In the genomic region with DNA sequence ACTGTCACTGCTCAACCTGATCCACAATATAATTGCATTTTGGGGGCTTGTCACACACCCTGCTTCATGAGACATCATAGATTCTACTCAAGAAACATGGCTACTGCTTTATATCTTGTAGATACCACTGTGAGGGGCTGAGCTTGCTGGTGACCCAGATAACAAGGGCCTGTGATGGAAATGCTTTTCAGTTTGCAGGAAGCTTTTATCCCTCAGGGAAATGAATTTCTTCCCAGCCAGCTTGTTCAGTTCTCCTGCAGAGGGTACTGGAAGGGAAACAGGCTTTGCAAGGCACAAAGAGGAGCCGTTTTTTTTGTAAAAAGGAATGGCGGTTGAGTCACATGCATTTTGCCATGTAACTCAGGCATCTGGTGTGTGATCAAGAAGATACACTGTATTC, we compare ENCODE assay signal across 24 mouse cellular contexts.
"Had no signal": no experiment of that assay in that cellular context is flagged by ENCODE, and none has a peak within 500 bp of the region (broad histone marks: within the 10 kb centered on the region; RNA-seq: fewer than 3 reads in every experiment).

No protein-coding gene starts in this region.

- H3K27ac ChIP-seq: gastrocnemius, adult 2 months; heart, adult 2 months; hindbrain, embryonic 10.5 days; hindbrain, embryonic 12.5 days; hindbrain, embryonic 14.5 days; layer of hippocampus, adult 2 months; left cerebral cortex, adult 2 months; limb, embryonic 10.5 days; limb, embryonic 12.5 days had no signal

- H3K9me3 ChIP-seq: heart, embryonic 12.5 days; hindbrain, embryonic 10.5 days; hindbrain, embryonic 12.5 days; limb, embryonic 10.5 days; limb, embryonic 12.5 days had no signal

- H3K9ac ChIP-seq: heart, embryonic 12.5 days; hindbrain, embryonic 12.5 days; hindbrain, embryonic 14.5 days; limb, embryonic 12.5 days had no signal

- H3K27me3 ChIP-seq: heart, embryonic 12.5 days; hindbrain, embryonic 12.5 days; limb, embryonic 12.5 days had no signal

- H3K4me1 ChIP-seq: heart, embryonic 12.5 days; hindbrain, embryonic 10.5 days; hindbrain, embryonic 12.5 days; limb, embryonic 12.5 days had no signal

- H3K4me3 ChIP-seq: gastrocnemius, adult 2 months; heart, adult 2 months; heart, embryonic 12.5 days; hindbrain, embryonic 10.5 days; hindbrain, embryonic 12.5 days; layer of hippocampus, adult 2 months; left cerebral cortex, adult 2 months; limb, embryonic 10.5 days; limb, embryonic 12.5 days had no signal

- H3K36me3 ChIP-seq: heart, embryonic 12.5 days; hindbrain, embryonic 10.5 days; hindbrain, embryonic 12.5 days; limb, embryonic 10.5 days; limb, embryonic 12.5 days had no signal

- ATAC-seq: forebrain, embryonic 16.5 days; hindbrain, embryonic 16.5 days; inflammation-experienced regulatory T-cells, adult 6 months; intestine, postnatal 0 days had no signal

- H3K4me2 ChIP-seq: heart, embryonic 12.5 days; hindbrain, embryonic 12.5 days; hindbrain, embryonic 14.5 days; limb, embryonic 12.5 days had no signal

- DNase-seq: gastrocnemius, adult 2 months; gastrocnemius, postnatal 10 days; gastrocnemius, postnatal 25 days; heart, adult 2 months; heart, postnatal 10 days; heart, postnatal 4 days; kidney, adult 18-20 months; kidney, adult 8-10 months; kidney, postnatal 10 days; kidney, postnatal 25 days; kidney, postnatal 4 days; liver had no signal
